Mouse (Mus musculus) spleen, adult 18-20 months (tissue): ENCODE measurements around the gene Olfr523.
"Not testable (repeated sequence)": the region's sequence is repeated elsewhere in the genome, so short reads cannot be mapped to it uniquely, and the experiment has no call there.

ENCODE experiments used
- DNase-seq, 2 experiments: peaks; one replicate each; pipeline ENCODE4 v3.0.0; 2022; ENCODE audit warnings: mixed read lengths in 2 of 2

The Olfr523 gene

GRCm38 (mm10) chr7:140172936-140173335 lies at the start of gene Olfr523:
Gene Olfr523 (plus strand): TSS chr7:140173217.
- DNase-seq = no peak

GRCm38 (mm10) chr7:140124382-140124781 lies 48.6 kb upstream of the Olfr523 start:
- DNase-seq = no peak

GRCm38 (mm10) chr7:140125278-140126021 lies 47.6 kb upstream of the Olfr523 start:
- DNase-seq = peak; percentile 91 to 94

- DNase-seq = no peak
These were observed 47.0 kb upstream of the Olfr523 start for GRCm38 (mm10) chr7:140126022-140126350.

- no peak for DNase-seq
These were observed 46.1 kb upstream of the Olfr523 start for GRCm38 (mm10) chr7:140126934-140127333.

GRCm38 (mm10) chr7:140127911-140128310 lies 45.1 kb upstream of the Olfr523 start:
- DNase-seq = no peak

GRCm38 (mm10) chr7:140132184-140132583 lies 40.8 kb upstream of the Olfr523 start:
- not testable (repeated sequence) for DNase-seq

- not testable (repeated sequence) for DNase-seq
These were observed 39.0 kb upstream of the Olfr523 start for GRCm38 (mm10) chr7:140134033-140134432.

GRCm38 (mm10) chr7:140135106-140135770 lies 37.8 kb upstream of the Olfr523 start:
- DNase-seq = no peak

- peak; percentile 92 to 96 for DNase-seq
These were observed 35.6 kb upstream of the Olfr523 start, which contains the start of gene Mtg1 for GRCm38 (mm10) chr7:140137135-140138020. Gene Mtg1 (plus strand): TSS chr7:140137564.

GRCm38 (mm10) chr7:140138021-140138310 lies 35.1 kb upstream of the Olfr523 start:
- no peak for DNase-seq

GRCm38 (mm10) chr7:140141350-140141749 lies 31.7 kb upstream of the Olfr523 start:
- DNase-seq = peak; percentile 42 to 66

GRCm38 (mm10) chr7:140144550-140144949 lies 28.5 kb upstream of the Olfr523 start:
- DNase-seq = no peak

- no peak for DNase-seq
These were observed 19.6 kb upstream of the Olfr523 start for GRCm38 (mm10) chr7:140153383-140153782.

GRCm38 (mm10) chr7:140153829-140154217 lies 19.2 kb upstream of the Olfr523 start:
- DNase-seq = no peak

- DNase-seq = no peak
These were observed 18.6 kb upstream of the Olfr523 start, which contains the start of gene Sprn for GRCm38 (mm10) chr7:140154218-140154927. Gene Sprn (minus strand): TSS chr7:140154877.

- DNase-seq = no peak
These were observed 12.7 kb upstream of the Olfr523 start for GRCm38 (mm10) chr7:140160363-140160762.

GRCm38 (mm10) chr7:140164664-140165063 lies 8.4 kb upstream of the Olfr523 start, which contains the start of gene Olfr522:
Gene Olfr522 (minus strand): TSS chr7:140164764.
- DNase-seq = no peak

- no peak for DNase-seq
These were observed 5.1 kb upstream of the Olfr523 start for GRCm38 (mm10) chr7:140167950-140168349.

GRCm38 (mm10) chr7:140169386-140169785 lies 3.6 kb upstream of the Olfr523 start:
- DNase-seq = no peak

- DNase-seq = no peak
These were observed 2.2 kb upstream of the Olfr523 start for GRCm38 (mm10) chr7:140170863-140171262.

- no peak for DNase-seq
These were observed 6.2 kb downstream of the Olfr523 start for GRCm38 (mm10) chr7:140179176-140179575.

GRCm38 (mm10) chr7:140180692-140181091 lies 7.7 kb downstream of the Olfr523 start:
- no peak for DNase-seq
